Mouse (Mus musculus) forebrain, embryonic 10.5 days (tissue): ENCODE measurements around the gene Fam71d. TPM values are rescaled to one million over a fixed set of nuclear protein-coding genes. Genes with fewer than 3 reads are reported as not detected.

Source experiments
- DNase-seq: peaks from one replicate; pipeline ENCODE4 v3.0.0-alpha.2; 2017; ENCODE audit warnings: low spot score; ENCODE audit errors: extremely low spot score
- H3K27ac ChIP-seq: fragments of 300-500 bp; sonication (generic); 2 replicates; pipeline ENCODE4 v1.5.1; 2016; ENCODE audit warnings: mild to moderate bottlenecking
- H3K27me3 ChIP-seq: fragments of 300-500 bp; sonication (generic); 2 replicates; pipeline ENCODE4 v1.6.1; 2016; ENCODE audit warnings: mild to moderate bottlenecking; ENCODE audit not compliant: poor library complexity, severe bottlenecking
- H3K36me3 ChIP-seq: fragments of 300-500 bp; sonication (generic); replicated peaks from 2 replicates; pipeline ENCODE4 v1.6.1; 2016; ENCODE audit warnings: mild to moderate bottlenecking, moderate library complexity
- H3K4me1 ChIP-seq: fragments of 300-500 bp; sonication (generic); 2 replicates; pipeline ENCODE4 v1.6.1; 2016
- H3K4me3 ChIP-seq: fragments of 300-500 bp; sonication (generic); 2 replicates; pipeline ENCODE4 v1.5.1; 2016; ENCODE audit warnings: mild to moderate bottlenecking, moderate library complexity
- H3K9me3 ChIP-seq: fragments of 300-500 bp; sonication (generic); 2 replicates; pipeline ENCODE4 v1.6.1; 2016; ENCODE audit warnings: mild to moderate bottlenecking, moderate library complexity
- WGBS: fragments of 180-500 bp; shearing (Covaris S2); methylation state at CpG from one replicate; pipeline ENCODE4 v1.1.7; 2016; 5-methylcytosine and 5-hydroxymethylcytosine counted together
- polyA plus RNA-seq: library from polyadenylated mRNA; unstranded; fragments of >200 nt; fragmentation: Nextera tagmentation; extraction: Ambion mirVana; gene quantifications from 2 replicates; pipeline ENCODE4 v1.2.1, GENCODE M21; 2016

The Fam71d gene
- polyA plus RNA-seq, 1 experiment from 2014 or later, result not detected

GRCm38 (mm10) chr12:78739633-78740032 is 48.3 kb downstream of the Fam71d start:
- WGBS, result 73% methylated on average over 2 of the region's 2 CpGs
- DNase-seq, result no peak
- no peaks in the 10 kb centered on the region for H3K9me3 ChIP-seq
- no peak overlapping the region for H3K4me3 ChIP-seq
- no peaks in the 10 kb centered on the region for H3K36me3 ChIP-seq
- no peaks in the 10 kb centered on the region for H3K4me1 ChIP-seq
- H3K27me3 ChIP-seq, result no peaks in the 10 kb centered on the region
- H3K27ac ChIP-seq, result no peak overlapping the region

- no peak for DNase-seq
- WGBS, result 95% methylated on average over 2 of the region's 2 CpGs
- Histone ChIP-seq H3K27me3 (no peaks in the 10 kb centered on the region), H3K36me3 (no peaks in the 10 kb centered on the region), H3K27ac (no peak overlapping the region), H3K9me3 (no peaks in the 10 kb centered on the region), H3K4me3 (no peak overlapping the region), H3K4me1 (no peaks in the 10 kb centered on the region)
Measured at GRCm38 (mm10) chr12:78740289-78740688, 49.0 kb downstream of the Fam71d start.

GRCm38 (mm10) chr12:78746226-78746625 is 54.9 kb downstream of the Fam71d start:
- Histone ChIP-seq H3K36me3 (no peaks in the 10 kb centered on the region), H3K9me3 (no peaks in the 10 kb centered on the region), H3K4me3 (no peak overlapping the region), H3K27ac (no peak overlapping the region), H3K4me1 (peaks cover 21% of the 10 kb centered on the region), H3K27me3 (peaks cover 19% of the 10 kb centered on the region)
- DNase-seq, result no peak
- 76% methylated on average over 6 of the region's 6 CpGs for WGBS

GRCm38 (mm10) chr12:78747406-78747805 is 56.1 kb downstream of the Fam71d start:
- 31% methylated on average over 1 of the region's 1 CpGs for WGBS
- peak overlapping the region; percentile 96; the same call in 1 of the 2 replicates for H3K4me3 ChIP-seq
- H3K4me1 ChIP-seq, result peaks cover 21% of the 10 kb centered on the region

GRCm38 (mm10) chr12:78748113-78748512 is 56.8 kb downstream of the Fam71d start:
- peak overlapping the region; percentile 96 for H3K27ac ChIP-seq
- peaks cover 19% of the 10 kb centered on the region for H3K27me3 ChIP-seq

More at GRCm38 (mm10) chr12:78747406-78747805, 56.1 kb downstream of the Fam71d start:
- Histone ChIP-seq H3K36me3 (no peaks in the 10 kb centered on the region), H3K27ac (no peak overlapping the region), H3K9me3 (no peaks in the 10 kb centered on the region), H3K27me3 (peaks cover 19% of the 10 kb centered on the region)
- DNase-seq, result no peak

GRCm38 (mm10) chr12:78748557-78749377 is 57.4 kb downstream of the Fam71d start, which contains the start of gene Mpp5:
Gene Mpp5, plus strand, starts transcription at chr12:78748907.
- peak within 1 kb of the TSS; percentile 96 for H3K27ac ChIP-seq
- peaks cover 25% of the 10 kb centered on the region for H3K4me1 ChIP-seq
- H3K9me3 ChIP-seq, result no peaks in the 10 kb centered on the region
- no peaks in the 10 kb centered on the region for H3K36me3 ChIP-seq
- H3K27me3 ChIP-seq, result peaks cover 19% of the 10 kb centered on the region
- DNase-seq, result peak; percentile 92
- peak within 1 kb of the TSS; percentile 96 for H3K4me3 ChIP-seq
- under 1% methylated on average over 89 of the region's 98 CpGs for WGBS

More at GRCm38 (mm10) chr12:78748113-78748512, 56.8 kb downstream of the Fam71d start:
- H3K4me3 ChIP-seq, result peak overlapping the region; percentile 96
- H3K4me1 ChIP-seq, result peaks cover 22% of the 10 kb centered on the region
- WGBS, result under 1% methylated on average over 10 of the region's 10 CpGs
- DNase-seq, result no peak
- no peaks in the 10 kb centered on the region for H3K9me3 ChIP-seq
- no peaks in the 10 kb centered on the region for H3K36me3 ChIP-seq

GRCm38 (mm10) chr12:78749378-78749801 is 58.1 kb downstream of the Fam71d start:
- Histone ChIP-seq H3K27ac (peak overlapping the region; percentile 96), H3K4me3 (peak overlapping the region; percentile 96), H3K4me1 (peaks cover 25% of the 10 kb centered on the region), H3K9me3 (no peaks in the 10 kb centered on the region), H3K27me3 (peaks cover 19% of the 10 kb centered on the region), H3K36me3 (no peaks in the 10 kb centered on the region)
- DNase-seq, result peak; percentile 57
- WGBS, result 1% methylated on average over 25 of the region's 25 CpGs

- Histone ChIP-seq H3K4me1 (no peaks in the 10 kb centered on the region), H3K27ac (no peak overlapping the region), H3K36me3 (0 out of 2 replicates have a peak, but pooled peaks cover 2% of the 10 kb centered on the region), H3K4me3 (no peak overlapping the region), H3K27me3 (no peaks in the 10 kb centered on the region), H3K9me3 (no peaks in the 10 kb centered on the region)
- no peak for DNase-seq
Measured at GRCm38 (mm10) chr12:78761979-78762378, 70.6 kb downstream of the Fam71d start.

- peaks cover 8% of the 10 kb centered on the region for H3K36me3 ChIP-seq
- no peak overlapping the region for H3K4me3 ChIP-seq
- H3K9me3 ChIP-seq, result no peaks in the 10 kb centered on the region
- no peaks in the 10 kb centered on the region for H3K27me3 ChIP-seq
- 89% methylated on average over 6 of the region's 6 CpGs for WGBS
- no peak for DNase-seq
- no peak overlapping the region for H3K27ac ChIP-seq
- peaks cover 8% of the 10 kb centered on the region; the same call in 1 of the 2 replicates for H3K4me1 ChIP-seq
Measured at GRCm38 (mm10) chr12:78769031-78769713, 77.8 kb downstream of the Fam71d start.

- DNase-seq, result no peak
- H3K9me3 ChIP-seq, result no peaks in the 10 kb centered on the region
- no peak overlapping the region for H3K4me3 ChIP-seq
- 79% methylated on average over 2 of the region's 2 CpGs for WGBS
- H3K4me1 ChIP-seq, result peaks cover 15% of the 10 kb centered on the region
- peaks cover 10% of the 10 kb centered on the region for H3K36me3 ChIP-seq
- no peak overlapping the region for H3K27ac ChIP-seq
- H3K27me3 ChIP-seq, result no peaks in the 10 kb centered on the region
Measured at GRCm38 (mm10) chr12:78773211-78773610, 81.9 kb downstream of the Fam71d start.

- DNase-seq, result no peak
- Histone ChIP-seq H3K4me3 (peak overlapping the region; percentile 8; the same call in 1 of the 2 replicates), H3K27me3 (no peaks in the 10 kb centered on the region), H3K27ac (peak overlapping the region; percentile 35; the same call in 1 of the 2 replicates), H3K36me3 (peaks cover 10% of the 10 kb centered on the region), H3K9me3 (no peaks in the 10 kb centered on the region), H3K4me1 (peaks cover 31% of the 10 kb centered on the region)
- 10% methylated on average over 2 of the region's 2 CpGs for WGBS
Measured at GRCm38 (mm10) chr12:78777916-78778315, 86.6 kb downstream of the Fam71d start.

- 58% methylated on average over 4 of the region's 4 CpGs for WGBS
Measured at GRCm38 (mm10) chr12:78778423-78779067, 87.2 kb downstream of the Fam71d start.

More at GRCm38 (mm10) chr12:78778423-78779067, 87.2 kb downstream of the Fam71d start:
- peaks cover 31% of the 10 kb centered on the region for H3K4me1 ChIP-seq
- peaks cover 5% of the 10 kb centered on the region; the same call in 1 of the 2 replicates for H3K36me3 ChIP-seq
- H3K9me3 ChIP-seq, result no peaks in the 10 kb centered on the region
- H3K27ac ChIP-seq, result peak overlapping the region; percentile 35; the same call in 1 of the 2 replicates
- H3K4me3 ChIP-seq, result no peak overlapping the region
- DNase-seq, result no peak
- H3K27me3 ChIP-seq, result no peaks in the 10 kb centered on the region
